Mouse (Mus musculus) spleen, adult 2 months (tissue): ENCODE results near the gene Icos. TPM values are rescaled to one million over a fixed set of nuclear protein-coding genes. Genes with fewer than 3 reads are reported as not detected.

ENCODE experiments used
- DNase-seq, 2 experiments: peaks; one replicate each; pipeline versions ENCODE4 v3.0.0 to v3.0.0-alpha.2; 2012 to 2021; ENCODE audit warnings: low spot score in 2 of 2, low read depth in 1 of 2
- H3K27ac ChIP-seq: fragments of 200-500 bp; 2 replicates; pipeline ENCODE4 v1.5.1; 2012; ENCODE audit warnings: low read length, inconsistent platforms; ENCODE audit not compliant: insufficient read depth
- H3K27me3 ChIP-seq: fragments of 200-500 bp; 2 replicates; pipeline ENCODE4 v1.6.1; 2012; ENCODE audit warnings: mild to moderate bottlenecking, moderate library complexity, low read length, inconsistent platforms; ENCODE audit not compliant: control insufficient read depth, insufficient read depth
- H3K36me3 ChIP-seq: fragments of 200-500 bp; 2 replicates; pipeline ENCODE4 v1.6.1; 2012; ENCODE audit warnings: mild to moderate bottlenecking, low read length, inconsistent platforms; ENCODE audit not compliant: control insufficient read depth, insufficient read depth
- H3K4me1 ChIP-seq: fragments of 200-500 bp; 2 replicates; pipeline ENCODE4 v1.6.1; 2011; ENCODE audit warnings: inconsistent platforms; ENCODE audit not compliant: control insufficient read depth, insufficient read depth, insufficient read length
- H3K4me3 ChIP-seq: fragments of 200-500 bp; 2 replicates; pipeline ENCODE4 v1.5.1; 2011; ENCODE audit warnings: mild to moderate bottlenecking, inconsistent platforms; ENCODE audit not compliant: insufficient read depth, insufficient read length; ENCODE audit errors: extremely low read depth
- CTCF ChIP-seq: fragments of 200-500 bp; IDR thresholded peaks from 2 replicates; pipeline ENCODE4 v1.5.1; 2011; ENCODE audit warnings: mild to moderate bottlenecking, inconsistent platforms; ENCODE audit not compliant: insufficient read depth, insufficient read length, insufficient replicate concordance; ENCODE audit errors: extremely low read depth
- POLR2A ChIP-seq: fragments of 200-500 bp; IDR thresholded peaks from 2 replicates; pipeline ENCODE4 v1.6.1; 2011; ENCODE audit warnings: low read depth, low read length, inconsistent platforms
- WGBS: fragments of 180-500 bp; shearing (Covaris S2); methylation state at CpG from one replicate; pipeline ENCODE4 v1.1.7; 2018; 5-methylcytosine and 5-hydroxymethylcytosine counted together
- polyA plus RNA-seq: library from polyadenylated mRNA; depleted of rRNA; stranded (reverse); fragments of >200 nt; gene quantifications from 2 replicates; pipeline ENCODE4 v1.2.3, GENCODE M21; 2012

The Icos gene
- polyA plus RNA-seq, 1 experiment, result 2.2 TPM

DNA sequence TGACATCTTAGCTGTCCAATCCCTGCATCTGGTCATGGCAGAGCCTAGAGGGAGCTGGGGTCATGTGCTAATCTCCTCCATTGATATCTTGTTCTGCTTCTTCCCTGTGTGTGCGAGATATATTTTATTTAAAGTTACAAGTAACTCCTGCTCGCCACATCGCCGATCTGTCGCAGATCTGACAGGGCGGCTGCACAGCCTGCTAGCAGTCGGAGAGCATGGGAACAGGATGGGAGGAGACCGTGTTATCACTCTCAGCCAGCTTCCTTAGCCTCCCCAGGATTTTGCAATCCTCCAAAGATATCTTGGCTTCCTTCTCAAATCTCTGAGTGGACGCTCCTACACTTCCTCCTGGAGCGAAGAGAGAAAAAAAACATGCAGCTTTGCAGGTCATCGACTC is 17.3 kb upstream of the Icos start:
- Histone ChIP-seq H3K36me3 (no peaks in the 10 kb centered on the region), H3K27ac (no peak overlapping the region), H3K4me1 (no peaks in the 10 kb centered on the region), H3K4me3 (no peak overlapping the region), H3K27me3 (no peaks in the 10 kb centered on the region)
- 15% methylated on average over 11 of the region's 11 CpGs for WGBS
- TF ChIP-seq POLR2A (no peak), CTCF (no peak)
- no peak for DNase-seq

DNA sequence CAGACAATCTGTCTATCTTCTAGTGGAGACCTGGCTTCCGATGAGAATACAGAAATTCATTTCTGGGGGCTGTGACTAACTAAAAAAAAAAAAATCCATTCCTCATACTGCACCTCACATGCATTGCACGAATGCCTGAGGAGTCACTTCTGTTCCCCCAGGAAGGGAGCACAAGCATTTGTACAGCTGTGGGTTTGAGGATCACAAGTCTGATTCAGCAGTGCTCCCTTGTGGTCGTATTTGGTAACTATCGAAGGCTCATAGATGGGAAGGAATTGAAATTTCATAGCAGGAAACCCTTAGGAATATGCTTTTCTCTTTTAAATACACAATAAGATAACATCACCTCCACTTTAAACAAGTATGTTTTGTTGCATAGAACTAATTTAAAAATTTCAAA is 16.6 kb upstream of the Icos start:
- 7% methylated on average over 4 of the region's 4 CpGs for WGBS
- Histone ChIP-seq H3K27me3 (no peaks in the 10 kb centered on the region), H3K36me3 (no peaks in the 10 kb centered on the region), H3K27ac (no peak overlapping the region), H3K4me3 (no peak overlapping the region), H3K4me1 (no peaks in the 10 kb centered on the region)
- TF ChIP-seq POLR2A (no peak), CTCF (peak; percentile 20; the same call in 1 of the 2 replicates)
- peak in 1 of 2 experiments; percentile 37 for DNase-seq

DNA sequence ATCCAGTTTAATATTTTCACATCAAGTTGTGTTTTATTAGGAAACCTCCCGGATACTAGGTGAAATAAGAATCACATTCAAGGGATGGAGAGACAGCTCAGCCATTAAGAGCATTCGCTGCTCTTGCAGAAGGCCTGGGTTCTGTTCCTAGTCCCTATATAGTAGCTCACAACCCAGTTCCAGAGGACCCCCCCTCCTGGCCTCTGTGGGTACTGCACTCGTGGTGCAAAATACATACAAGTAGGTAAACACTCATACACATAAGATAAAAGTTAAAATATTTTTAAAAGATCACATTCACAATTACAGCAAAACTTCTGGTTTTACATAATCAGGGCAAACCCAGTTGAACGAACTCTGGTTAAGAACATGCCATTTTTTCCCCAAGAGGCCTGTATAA is 15.6 kb upstream of the Icos start:
- Histone ChIP-seq H3K4me3 (no peak overlapping the region), H3K36me3 (no peaks in the 10 kb centered on the region), H3K27me3 (no peaks in the 10 kb centered on the region), H3K4me1 (no peaks in the 10 kb centered on the region), H3K27ac (no peak overlapping the region)
- DNase-seq, result no peak
- WGBS, result 85% methylated on average over 4 of the region's 4 CpGs
- no peak for TF ChIP-seq POLR2A
- no peak for TF ChIP-seq CTCF

DNA sequence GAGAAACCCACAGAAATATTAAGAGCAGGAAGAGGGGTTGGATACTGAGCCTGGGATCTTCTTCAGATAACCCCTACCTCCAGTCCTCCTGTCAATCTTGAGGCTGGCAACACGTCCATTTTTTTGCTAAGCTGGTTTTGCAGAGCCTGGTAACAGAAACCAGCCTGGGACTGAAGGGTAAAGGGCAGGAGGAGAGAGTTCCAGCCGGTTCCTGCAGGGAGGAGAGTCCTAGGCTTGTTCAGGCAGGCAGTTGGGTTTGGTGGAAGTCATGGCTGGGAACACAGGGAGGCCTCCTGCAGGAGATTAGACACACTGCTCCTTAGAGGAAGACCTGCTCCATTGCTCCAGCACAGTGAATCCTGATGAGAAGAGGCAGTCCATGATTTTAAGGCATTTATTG is 10.2 kb upstream of the Icos start:
- Histone ChIP-seq H3K4me3 (no peak overlapping the region), H3K36me3 (no peaks in the 10 kb centered on the region), H3K27me3 (no peaks in the 10 kb centered on the region), H3K4me1 (no peaks in the 10 kb centered on the region), H3K27ac (no peak overlapping the region)
- TF ChIP-seq POLR2A (no peak), CTCF (no peak)
- DNase-seq, result no peak
- 72% methylated on average over 2 of the region's 2 CpGs for WGBS

DNA sequence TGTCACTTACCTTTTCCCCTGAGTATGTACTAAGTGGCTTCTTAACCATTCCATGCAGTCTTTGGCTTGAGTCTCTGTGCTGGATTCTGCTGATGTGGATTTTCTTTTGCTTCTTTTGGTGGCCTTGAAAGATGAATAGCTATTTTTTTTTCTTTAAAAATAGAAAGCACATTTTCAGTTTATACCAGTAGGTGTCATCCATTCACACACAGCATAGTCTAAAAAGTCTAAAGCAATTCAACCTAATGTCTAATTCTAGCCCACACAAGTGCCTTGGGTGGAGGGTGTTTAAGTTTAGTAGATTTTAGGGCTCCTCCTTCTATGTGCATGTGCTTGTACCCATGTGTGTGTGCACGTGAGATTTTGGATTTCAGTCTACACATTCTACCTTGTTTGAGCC is 6.9 kb upstream of the Icos start:
- Histone ChIP-seq H3K4me1 (no peaks in the 10 kb centered on the region; the same call in 1 of the 2 replicates), H3K4me3 (no peak overlapping the region), H3K36me3 (no peaks in the 10 kb centered on the region), H3K27ac (no peak overlapping the region), H3K27me3 (no peaks in the 10 kb centered on the region)
- DNase-seq, result no peak
- 77% methylated on average over 1 of the region's 1 CpGs for WGBS
- TF ChIP-seq POLR2A (no peak), CTCF (no peak)

DNA sequence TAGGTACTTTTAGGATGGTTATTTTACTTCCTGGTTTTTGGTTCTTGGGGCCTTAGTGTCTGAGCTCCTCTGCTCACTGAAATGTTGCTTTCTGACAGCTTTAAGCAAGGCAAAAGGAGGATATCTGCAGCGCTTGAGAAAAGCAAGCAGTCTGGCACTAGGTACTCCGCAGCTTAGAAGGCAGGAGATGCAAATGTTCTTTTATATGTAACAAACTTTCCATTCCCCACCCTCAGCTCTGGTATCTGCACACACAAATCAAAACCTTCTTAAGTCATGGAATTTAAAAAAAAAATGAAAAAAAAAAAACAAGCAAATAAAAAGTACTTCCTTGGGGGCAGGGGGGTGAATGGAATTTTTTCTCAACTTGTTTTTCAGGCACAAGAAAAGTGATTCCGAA is 3.5 kb upstream of the Icos start:
- peak in 1 of 2 experiments; percentile 22 for DNase-seq
- Histone ChIP-seq H3K27me3 (no peaks in the 10 kb centered on the region), H3K27ac (no peak overlapping the region), H3K4me1 (no peaks in the 10 kb centered on the region; the same call in none of the 2 replicates), H3K4me3 (no peak overlapping the region), H3K36me3 (no peaks in the 10 kb centered on the region)
- 69% methylated on average over 3 of the region's 3 CpGs for WGBS
- TF ChIP-seq CTCF (no peak), POLR2A (no peak)

DNA sequence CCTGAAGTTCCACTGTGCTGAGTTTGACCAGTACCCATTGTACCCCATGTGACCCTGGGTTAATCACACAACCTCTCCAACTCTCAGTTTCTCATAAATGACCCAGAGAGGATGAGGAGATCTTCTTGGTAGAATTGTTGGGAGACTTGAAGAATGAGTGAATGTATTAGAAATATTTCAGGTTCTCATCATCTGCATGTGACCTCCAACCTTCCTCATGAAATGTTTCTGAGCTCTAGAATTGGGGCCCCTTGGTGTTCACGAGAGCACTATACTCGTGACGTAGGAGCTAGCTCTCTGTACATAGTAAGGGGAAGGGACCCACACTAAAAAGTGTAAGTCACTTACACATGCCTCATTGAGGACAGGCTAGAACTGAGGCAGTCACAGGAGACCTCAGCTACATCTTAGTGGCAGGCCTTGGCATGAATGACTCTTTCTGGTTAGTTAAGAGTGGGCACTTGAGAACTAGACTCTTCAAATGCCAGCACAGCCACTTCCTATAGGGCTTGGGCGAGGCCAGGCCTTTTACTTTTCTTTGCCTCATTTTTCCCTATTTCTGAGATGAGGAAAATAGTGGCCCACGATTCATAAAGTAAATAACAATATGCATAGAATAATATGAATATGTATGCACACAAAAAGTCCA is 2.0 kb upstream of the Icos start:
- Histone ChIP-seq H3K4me1 (no peaks in the 10 kb centered on the region; the same call in none of the 2 replicates), H3K4me3 (no peak overlapping the region), H3K36me3 (no peaks in the 10 kb centered on the region), H3K27me3 (no peaks in the 10 kb centered on the region), H3K27ac (no peak overlapping the region)
- DNase-seq, result no peak
- 92% methylated on average over 5 of the region's 5 CpGs for WGBS
- no peak for TF ChIP-seq POLR2A
- TF ChIP-seq CTCF, result no peak
